Mouse (Mus musculus): ENCODE measurements around the gene Cmss1.

GRCm38 (mm10) chr16:57369846-57370496 is 236.7 kb downstream of the Cmss1 start:
- TF ChIP-seq POLR2A (IDR thresholded peaks at IDR 0.05; ENCODE audit: extremely low read depth, insufficient read depth, low read length) (no peak), CTCF (IDR thresholded peaks at IDR 0.05; ENCODE audit: low read depth, low read length) (no peak)
